Mouse (Mus musculus): ENCODE data around the gene Kctd12. TPM values are rescaled to one million over a fixed set of nuclear protein-coding genes. Genes with fewer than 3 reads are reported as not detected.

Kctd12 gene
- polyA plus RNA-seq, 1 experiment from 2014 or later = 8.0 TPM

DNA sequence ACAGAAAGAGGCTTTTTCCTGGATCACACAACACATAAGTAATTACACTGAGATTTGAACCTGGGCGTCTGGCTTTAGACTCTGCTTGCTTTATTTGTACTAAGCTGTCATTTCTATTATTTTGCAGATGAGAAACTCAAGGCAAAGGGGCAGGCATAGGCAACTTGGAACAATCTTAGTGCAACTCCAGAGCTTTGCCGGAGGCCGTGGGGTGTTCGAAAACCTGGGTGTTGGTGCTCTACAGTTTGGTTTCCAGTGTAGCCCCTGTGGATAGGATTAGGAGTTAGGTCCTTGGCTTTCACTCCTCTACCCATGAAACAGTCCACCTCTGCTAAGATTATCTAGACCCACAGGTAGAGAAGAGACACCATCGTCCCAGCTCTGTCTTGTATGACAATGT is 5.2 kb upstream of the Kctd12 start:
- WGBS = 79% methylated on average over 5 of the region's 5 CpGs
- peaks cover 6% of the 10 kb centered on the region; the same call in 1 of the 2 replicates for H3K4me1 ChIP-seq (replicated peaks)

DNA sequence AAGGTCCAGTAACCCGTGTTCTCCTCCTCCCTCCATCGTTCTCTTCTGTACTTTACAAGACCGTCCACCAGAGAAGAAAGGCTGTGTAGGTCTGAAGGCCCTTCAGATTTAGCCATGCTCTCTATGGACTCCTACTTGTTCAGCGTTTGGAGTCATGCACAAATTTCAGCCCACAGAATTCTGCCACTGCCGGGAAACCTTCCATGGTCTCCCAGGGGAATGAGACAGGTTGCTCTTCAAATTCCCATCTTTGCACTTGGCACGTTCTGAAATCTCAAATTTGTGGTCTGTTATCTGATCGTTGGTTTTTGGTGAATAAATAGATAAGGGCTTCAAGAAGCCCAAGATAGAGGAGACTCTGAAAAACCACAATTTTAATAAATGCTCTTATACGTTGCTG is 1.2 kb upstream of the Kctd12 start:
- WGBS = 80% methylated on average over 8 of the region's 8 CpGs
- Histone ChIP-seq H3K9ac (replicated peaks) (no peak overlapping the region), H3K4me1 (replicated peaks) (peaks cover 23% of the 10 kb centered on the region), H3K36me3 (no peaks in the 10 kb centered on the region), H3K9me3 (no peaks in the 10 kb centered on the region), H3K27ac (no peak overlapping the region), H3K4me2 (replicated peaks) (peak overlapping the region; percentile 94; the same call in 1 of the 2 replicates), H3K4me3 (replicated peaks) (no peak overlapping the region), H3K27me3 (peaks cover 16% of the 10 kb centered on the region)
- no peak for ATAC-seq

More for the DNA sequence above, 5.2 kb upstream of the Kctd12 start:
- no peaks in the 10 kb centered on the region for H3K36me3 ChIP-seq
- H3K4me2 ChIP-seq (replicated peaks) = no peak overlapping the region
- no peak overlapping the region for H3K9ac ChIP-seq (replicated peaks)
- H3K27ac ChIP-seq = no peak overlapping the region
- H3K4me3 ChIP-seq (replicated peaks) = no peak overlapping the region
- H3K9me3 ChIP-seq = no peaks in the 10 kb centered on the region
- peaks cover 5% of the 10 kb centered on the region; the same call in 1 of the 2 replicates for H3K27me3 ChIP-seq
- ATAC-seq = no peak

DNA sequence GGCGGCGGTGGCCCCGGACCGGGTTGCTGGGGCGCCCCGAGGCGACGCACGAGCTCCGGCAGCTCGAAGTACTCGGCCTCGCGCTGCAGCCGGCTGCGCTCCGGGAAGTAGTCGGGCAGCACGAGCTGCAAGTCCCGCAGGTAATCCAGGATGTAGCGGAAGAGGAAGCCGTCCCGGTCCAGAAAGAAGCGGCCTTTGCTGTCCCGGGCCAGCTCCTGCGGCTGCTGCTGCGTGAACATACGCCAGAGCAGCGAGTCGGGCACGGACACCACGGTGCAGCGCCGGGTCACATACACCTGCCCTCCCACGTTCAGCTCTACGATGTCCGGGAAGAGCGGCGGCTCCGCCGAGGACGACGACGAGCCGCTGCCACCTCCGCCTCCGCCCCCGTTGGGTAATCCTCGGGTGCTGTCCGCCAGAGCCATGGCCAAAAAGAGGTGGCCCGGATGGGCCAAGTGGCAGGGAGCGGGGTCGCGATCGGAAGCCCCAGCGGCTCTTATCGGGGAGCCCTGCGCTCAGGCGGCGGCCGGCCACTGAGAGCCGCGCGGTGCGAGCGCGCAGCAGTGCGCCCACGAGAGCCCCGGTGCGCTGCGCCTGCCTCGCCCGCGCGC is 316 bp downstream of the Kctd12 start:
- H3K4me1 ChIP-seq (replicated peaks) = peaks cover 26% of the 10 kb centered on the region
- peak overlapping the region; percentile 69 for H3K4me3 ChIP-seq (replicated peaks)
- H3K27ac ChIP-seq = peak overlapping the region; percentile 83
- no peaks in the 10 kb centered on the region for H3K36me3 ChIP-seq
- WGBS = under 1% methylated on average over 69 of the region's 76 CpGs
- H3K27me3 ChIP-seq = peaks cover 18% of the 10 kb centered on the region
- H3K9me3 ChIP-seq = no peaks in the 10 kb centered on the region
- H3K4me2 ChIP-seq (replicated peaks) = peak overlapping the region; percentile 94
- peak overlapping the region; percentile 82 for H3K9ac ChIP-seq (replicated peaks)
- peak; percentile 64 for ATAC-seq

DNA sequence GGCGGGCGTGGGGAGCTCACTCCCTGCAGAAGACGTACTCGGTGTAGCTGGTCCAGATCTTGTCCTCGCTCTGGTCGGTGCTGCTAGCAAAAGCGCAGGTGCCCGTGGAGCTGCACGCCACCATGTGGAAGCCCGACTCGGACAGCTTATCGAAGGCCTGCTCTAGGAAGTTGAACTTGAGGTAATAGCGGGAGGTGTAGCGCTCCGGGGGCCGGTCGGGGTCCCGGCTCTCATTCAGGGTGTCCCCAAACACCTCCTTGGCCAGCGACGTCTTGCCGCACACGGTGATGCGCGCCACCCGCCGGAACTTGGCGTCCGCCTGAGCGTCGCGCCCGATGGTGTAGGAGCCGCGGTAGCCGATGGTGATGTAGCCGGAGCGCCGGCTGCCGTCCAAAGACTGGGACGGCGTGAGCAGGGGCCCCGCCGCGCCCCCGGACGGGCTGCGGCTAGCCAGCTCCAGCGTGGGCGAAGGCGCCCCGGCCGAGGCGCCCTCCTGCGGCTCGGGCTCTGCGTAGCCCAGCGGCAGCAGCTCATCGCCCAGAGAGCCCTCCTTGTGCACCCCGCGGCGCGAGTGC is 909 bp downstream of the Kctd12 start:
- Histone ChIP-seq H3K9ac (replicated peaks) (peak overlapping the region; percentile 82), H3K27ac (peak overlapping the region; percentile 83), H3K4me3 (replicated peaks) (peak overlapping the region; percentile 69), H3K9me3 (no peaks in the 10 kb centered on the region), H3K27me3 (peaks cover 18% of the 10 kb centered on the region), H3K4me2 (replicated peaks) (peak overlapping the region; percentile 94), H3K36me3 (no peaks in the 10 kb centered on the region), H3K4me1 (replicated peaks) (peaks cover 26% of the 10 kb centered on the region)
- WGBS = under 1% methylated on average over 60 of the region's 62 CpGs
- peak; percentile 59 for ATAC-seq

DNA sequence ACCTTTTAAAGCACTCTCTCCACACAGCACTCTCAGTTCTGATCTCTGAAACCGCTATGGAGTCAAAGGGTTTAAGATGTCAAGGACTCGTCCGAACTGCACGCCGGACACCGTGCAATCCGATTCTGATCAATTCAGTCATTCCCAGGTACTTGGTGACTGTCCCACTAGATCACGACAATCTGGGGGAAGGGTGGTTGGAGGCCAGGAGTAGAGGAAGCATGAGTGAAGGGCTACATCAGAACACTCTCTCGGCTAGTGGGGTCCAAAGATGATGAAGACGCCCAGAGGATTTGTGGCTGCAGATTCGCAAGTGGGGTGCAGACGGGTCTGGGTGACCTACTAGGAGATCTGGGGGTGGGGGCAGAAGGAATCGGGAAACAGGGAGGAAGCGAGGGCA is 1.5 kb downstream of the Kctd12 start:
- WGBS = 10% methylated on average over 14 of the region's 14 CpGs
- Histone ChIP-seq H3K27me3 (peaks cover 18% of the 10 kb centered on the region), H3K4me2 (replicated peaks) (peak overlapping the region; percentile 94), H3K27ac (peak overlapping the region; percentile 83; the same call in 1 of the 2 replicates), H3K36me3 (no peaks in the 10 kb centered on the region), H3K9ac (replicated peaks) (peak overlapping the region; percentile 82), H3K4me3 (replicated peaks) (peak overlapping the region; percentile 69), H3K9me3 (no peaks in the 10 kb centered on the region), H3K4me1 (replicated peaks) (peaks cover 26% of the 10 kb centered on the region)
- ATAC-seq = 0 out of 2 replicates have a peak, but pooled peaks have one; percentile 0

DNA sequence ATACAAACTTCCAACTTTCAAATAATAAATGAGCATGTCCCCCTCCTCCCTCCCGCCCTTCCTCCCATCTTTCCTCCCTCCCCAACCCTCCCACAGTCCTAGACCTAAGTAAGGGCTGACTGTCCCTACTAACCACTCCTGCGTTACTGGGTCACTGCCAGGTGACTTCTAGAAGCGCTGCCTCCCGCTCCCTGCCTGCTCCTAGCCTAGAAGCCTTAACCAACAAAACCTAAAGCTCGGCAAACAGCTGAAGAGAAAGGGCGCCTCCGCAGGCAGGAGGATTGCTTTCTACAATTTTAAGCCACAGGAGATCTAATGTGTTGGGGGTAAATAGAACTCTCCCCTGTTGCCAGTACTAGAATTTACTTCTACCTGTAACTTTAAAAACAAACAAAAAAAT is 2.0 kb downstream of the Kctd12 start:
- Histone ChIP-seq H3K4me3 (replicated peaks) (peak overlapping the region; percentile 69), H3K4me2 (replicated peaks) (peak overlapping the region; percentile 94), H3K4me1 (replicated peaks) (peaks cover 26% of the 10 kb centered on the region), H3K9ac (replicated peaks) (0 out of 2 replicates have a peak overlapping the region, but pooled peaks have one; percentile 36), H3K27me3 (peaks cover 18% of the 10 kb centered on the region), H3K9me3 (no peaks in the 10 kb centered on the region), H3K27ac (0 out of 2 replicates have a peak overlapping the region, but pooled peaks have one; percentile 19), H3K36me3 (no peaks in the 10 kb centered on the region)
- ATAC-seq = no peak
- 21% methylated on average over 7 of the region's 7 CpGs for WGBS

DNA sequence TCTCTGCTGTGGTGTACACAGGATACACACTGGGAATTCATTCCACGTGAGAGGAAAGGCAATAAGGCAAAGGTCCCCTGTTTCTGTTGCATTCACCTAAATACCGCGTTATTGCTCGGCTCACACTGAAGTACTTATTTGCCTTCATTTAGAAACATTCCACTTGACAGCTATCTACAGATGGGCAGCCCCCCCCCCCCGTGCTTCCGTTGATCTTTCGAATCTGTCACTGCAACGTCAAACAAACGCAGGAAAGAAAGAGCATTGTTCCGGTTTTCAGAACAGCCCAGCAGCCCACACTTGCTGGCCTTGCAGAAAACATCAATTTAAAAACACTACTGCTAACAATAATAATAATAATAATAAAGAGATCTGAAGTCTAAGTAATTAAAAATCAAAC is 2.6 kb downstream of the Kctd12 start:
- H3K9me3 ChIP-seq = no peaks in the 10 kb centered on the region
- H3K4me1 ChIP-seq (replicated peaks) = peaks cover 26% of the 10 kb centered on the region
- ATAC-seq = no peak
- no peaks in the 10 kb centered on the region for H3K36me3 ChIP-seq
- H3K9ac ChIP-seq (replicated peaks) = 0 out of 2 replicates have a peak overlapping the region, but pooled peaks have one; percentile 39
- H3K27me3 ChIP-seq = peaks cover 18% of the 10 kb centered on the region
- peak overlapping the region; percentile 62 for H3K27ac ChIP-seq
- H3K4me2 ChIP-seq (replicated peaks) = peak overlapping the region; percentile 43
- peak overlapping the region; percentile 32 for H3K4me3 ChIP-seq (replicated peaks)
- WGBS = 26% methylated on average over 10 of the region's 10 CpGs

DNA sequence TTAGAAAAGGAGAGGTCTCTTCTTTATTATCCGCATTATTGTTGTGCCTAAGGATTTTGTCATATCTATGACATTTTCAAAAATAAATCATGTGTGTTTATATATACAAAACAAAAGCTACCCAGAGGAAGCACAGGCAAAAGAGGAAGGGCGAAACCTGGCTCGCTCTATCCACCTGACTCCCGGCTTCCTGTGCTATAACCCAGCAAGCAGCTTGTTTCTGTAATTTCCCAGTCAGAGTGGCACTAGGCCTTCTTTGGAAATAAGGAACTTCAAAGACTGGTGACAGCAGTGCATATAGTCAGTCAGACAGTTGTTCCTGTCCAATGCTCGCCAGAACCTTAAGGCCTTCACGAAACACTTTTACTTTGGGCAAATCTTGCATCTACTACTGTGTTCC is 6.6 kb downstream of the Kctd12 start:
- no peaks in the 10 kb centered on the region for H3K36me3 ChIP-seq
- H3K4me1 ChIP-seq (replicated peaks) = peaks cover 12% of the 10 kb centered on the region
- no peak overlapping the region for H3K4me2 ChIP-seq (replicated peaks)
- H3K4me3 ChIP-seq (replicated peaks) = no peak overlapping the region
- 93% methylated on average over 6 of the region's 6 CpGs for WGBS
- no peak overlapping the region for H3K27ac ChIP-seq
- H3K27me3 ChIP-seq = peaks cover 6% of the 10 kb centered on the region; the same call in 1 of the 2 replicates
- no peaks in the 10 kb centered on the region for H3K9me3 ChIP-seq
- H3K9ac ChIP-seq (replicated peaks) = no peak overlapping the region
- ATAC-seq = no peak

DNA sequence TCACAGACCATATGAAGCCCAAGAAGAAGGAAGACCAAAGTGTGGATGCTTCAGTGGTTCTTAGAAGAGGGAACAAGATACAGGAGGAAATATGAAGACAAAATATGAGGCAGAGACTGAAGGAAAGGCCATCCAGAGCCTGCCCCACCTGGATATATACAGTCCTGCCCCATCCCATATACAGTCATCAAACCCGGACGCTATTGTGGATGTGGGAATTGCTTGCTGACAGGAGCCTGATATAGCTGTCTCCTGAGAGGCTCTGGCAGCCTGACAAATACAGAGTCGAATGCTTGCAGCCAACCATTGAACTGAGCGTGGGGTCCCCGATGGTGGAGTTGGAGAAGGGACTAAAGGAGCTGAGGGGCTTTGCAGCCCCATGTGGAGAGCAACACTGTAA is 13.6 kb downstream of the Kctd12 start:
- H3K36me3 ChIP-seq = no peaks in the 10 kb centered on the region
- no peak overlapping the region for H3K4me2 ChIP-seq (replicated peaks)
- H3K9me3 ChIP-seq = no peaks in the 10 kb centered on the region
- H3K4me3 ChIP-seq (replicated peaks) = no peak overlapping the region
- WGBS = 75% methylated on average over 5 of the region's 5 CpGs
- H3K27me3 ChIP-seq = no peaks in the 10 kb centered on the region
- H3K9ac ChIP-seq (replicated peaks) = no peak overlapping the region
- no peaks in the 10 kb centered on the region for H3K4me1 ChIP-seq (replicated peaks)
- no peak for ATAC-seq
- H3K27ac ChIP-seq = no peak overlapping the region

DNA sequence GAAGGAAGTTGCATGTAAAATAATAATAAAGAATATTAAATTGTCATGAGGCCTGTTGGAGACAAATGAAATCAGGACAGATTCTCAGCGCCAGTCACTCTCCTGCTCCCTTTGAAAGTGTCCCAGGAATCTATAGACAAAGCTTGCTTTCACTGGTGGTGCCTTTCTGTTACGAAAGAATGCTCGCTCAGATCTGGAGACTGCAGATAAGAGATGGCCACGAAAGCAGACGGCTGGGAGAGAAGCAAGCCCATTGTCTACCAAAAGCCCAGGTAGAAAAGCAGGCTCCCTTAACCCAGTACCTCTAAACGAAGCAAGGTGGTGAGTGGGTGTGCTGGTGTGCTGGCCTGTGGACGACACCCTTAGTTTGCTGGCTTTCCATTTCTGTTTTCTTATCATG is 16.2 kb downstream of the Kctd12 start:
- Histone ChIP-seq H3K36me3 (no peaks in the 10 kb centered on the region), H3K9me3 (no peaks in the 10 kb centered on the region), H3K27me3 (no peaks in the 10 kb centered on the region), H3K9ac (replicated peaks) (no peak overlapping the region), H3K4me3 (replicated peaks) (no peak overlapping the region), H3K4me1 (replicated peaks) (no peaks in the 10 kb centered on the region), H3K4me2 (replicated peaks) (no peak overlapping the region), H3K27ac (no peak overlapping the region)
- WGBS = 62% methylated on average over 7 of the region's 7 CpGs
- no peak for ATAC-seq

DNA sequence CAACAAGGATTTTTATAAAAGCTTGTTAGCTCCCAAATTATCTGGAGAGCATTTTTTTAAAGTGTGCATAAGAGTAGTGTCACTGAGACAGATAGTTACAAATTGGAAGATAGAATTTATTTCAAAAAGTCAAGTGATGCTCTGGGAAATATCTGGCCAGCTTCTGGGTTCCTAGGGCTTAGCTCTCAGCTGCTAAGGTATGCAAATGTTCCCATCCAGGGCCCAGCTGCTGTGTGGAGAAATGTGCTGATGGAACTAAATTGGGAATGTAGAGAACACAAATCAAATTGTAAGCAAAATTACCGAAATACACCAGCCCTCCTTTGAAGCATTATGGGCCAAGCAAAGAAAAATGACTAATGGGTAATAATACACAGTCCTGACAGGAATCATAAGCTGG is 16.6 kb downstream of the Kctd12 start:
- Histone ChIP-seq H3K27me3 (no peaks in the 10 kb centered on the region), H3K4me3 (replicated peaks) (no peak overlapping the region), H3K9ac (replicated peaks) (no peak overlapping the region), H3K9me3 (no peaks in the 10 kb centered on the region), H3K4me2 (replicated peaks) (no peak overlapping the region), H3K27ac (no peak overlapping the region), H3K4me1 (replicated peaks) (no peaks in the 10 kb centered on the region), H3K36me3 (no peaks in the 10 kb centered on the region)
- no peak for ATAC-seq
- 83% methylated on average over 1 of the region's 1 CpGs for WGBS

DNA sequence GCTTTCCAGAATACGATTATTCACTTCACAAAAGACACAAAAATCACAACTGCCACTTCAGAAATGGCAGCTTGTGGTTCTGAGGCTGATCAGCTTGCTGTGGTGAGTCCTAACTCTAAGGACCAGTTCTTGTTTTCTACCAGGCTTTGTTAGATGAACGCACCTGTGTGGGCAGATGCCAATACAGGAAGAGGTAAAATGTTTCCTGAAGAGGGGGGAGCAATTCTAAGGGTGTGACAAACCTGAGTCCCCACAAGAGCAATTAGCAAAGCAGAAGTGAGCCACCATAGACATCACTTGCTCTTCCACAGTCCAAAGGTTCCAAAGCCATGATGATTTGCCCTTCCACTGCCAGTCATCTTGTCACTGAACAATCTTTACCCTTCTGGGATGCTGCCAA is 20.4 kb downstream of the Kctd12 start:
- H3K4me1 ChIP-seq (replicated peaks) = no peaks in the 10 kb centered on the region
- H3K27ac ChIP-seq = no peak overlapping the region
- no peak overlapping the region for H3K4me3 ChIP-seq (replicated peaks)
- H3K27me3 ChIP-seq = no peaks in the 10 kb centered on the region
- WGBS = 88% methylated on average over 2 of the region's 2 CpGs
- no peak overlapping the region for H3K9ac ChIP-seq (replicated peaks)
- no peak for ATAC-seq
- no peak overlapping the region for H3K4me2 ChIP-seq (replicated peaks)
- no peaks in the 10 kb centered on the region for H3K9me3 ChIP-seq
- H3K36me3 ChIP-seq = no peaks in the 10 kb centered on the region

Measured in midbrain, embryonic 13.5 days (tissue).